Mouse (Mus musculus): Measurements from ENCODE around the gene Naa50.

Gene Naa50

DNA sequence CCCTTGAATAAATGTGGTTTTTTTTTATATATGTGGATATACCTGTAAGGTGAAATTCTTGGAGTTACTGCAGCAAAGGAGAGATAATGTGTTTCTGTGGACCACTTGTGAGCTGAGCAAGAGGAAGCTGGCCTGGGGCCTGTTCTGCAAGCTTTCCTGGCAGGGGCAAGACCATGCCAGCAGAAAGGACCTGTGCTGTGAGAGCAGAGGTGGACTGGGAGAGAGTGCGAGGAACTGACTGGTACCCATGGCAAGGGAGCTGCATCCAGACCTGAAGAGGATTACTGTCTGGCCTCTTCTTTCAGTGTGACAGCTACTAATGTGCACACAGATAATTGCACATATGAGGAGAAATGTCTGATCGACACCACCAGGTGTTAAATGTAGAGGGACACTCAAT is 51.3 kb downstream of the Naa50 start:
- DNase-seq (ENCODE audit: extremely low read depth, low read depth, low spot score) = no peak

DNA sequence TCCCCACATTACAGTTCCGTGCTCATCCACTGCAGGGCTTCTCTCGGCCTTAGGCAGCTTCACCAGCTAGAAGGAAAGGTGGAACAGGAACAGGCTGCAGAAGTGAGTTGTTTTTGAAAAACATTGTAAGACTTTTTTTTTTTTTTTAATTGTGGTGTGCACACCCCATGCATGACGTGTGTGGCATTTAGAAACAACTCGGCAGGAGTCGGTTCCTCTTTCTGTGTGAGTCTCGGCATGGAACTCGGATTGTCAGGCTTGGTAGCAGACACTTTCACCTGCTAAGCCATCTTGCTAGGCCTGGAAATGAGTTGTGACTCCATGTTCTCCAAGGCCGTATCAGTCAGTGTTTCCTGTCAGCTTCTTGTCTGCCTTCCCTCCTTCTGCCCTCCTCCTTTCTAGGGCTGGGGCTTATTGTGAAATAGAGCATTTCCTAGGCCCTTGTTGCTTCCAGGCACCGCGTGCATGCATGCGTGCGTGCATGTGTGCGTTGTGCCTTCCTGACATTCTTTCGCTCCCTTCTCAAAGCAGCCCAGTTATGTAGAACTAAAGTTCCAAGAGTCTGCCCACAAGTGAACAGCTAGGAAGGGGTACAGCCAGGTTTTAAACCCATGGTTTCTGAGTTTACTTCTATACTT is 59.6 kb downstream of the Naa50 start:
- no peak for DNase-seq (ENCODE audit: extremely low read depth, low read depth, low spot score)

DNA sequence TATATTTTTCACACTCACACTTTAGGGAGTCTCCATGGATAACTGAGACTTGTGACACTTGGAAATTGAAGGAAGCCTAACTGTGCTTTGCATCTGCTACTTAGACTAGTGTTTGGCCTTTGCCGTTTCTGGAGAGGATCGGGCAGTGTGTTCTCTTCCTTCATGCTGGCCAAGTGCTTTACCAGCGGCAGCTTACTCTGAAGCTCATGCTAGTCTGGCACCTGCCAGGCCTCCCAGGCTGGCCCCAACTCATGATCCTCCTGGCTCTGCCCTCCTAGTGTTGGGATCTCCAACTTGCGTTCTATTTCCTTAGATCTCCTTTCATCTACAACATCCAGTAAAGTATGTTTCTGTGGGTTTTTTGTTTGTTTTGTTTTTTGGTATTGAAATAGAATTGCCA is 60.5 kb downstream of the Naa50 start:
- DNase-seq (ENCODE audit: extremely low read depth, low read depth, low spot score) = no peak

DNA sequence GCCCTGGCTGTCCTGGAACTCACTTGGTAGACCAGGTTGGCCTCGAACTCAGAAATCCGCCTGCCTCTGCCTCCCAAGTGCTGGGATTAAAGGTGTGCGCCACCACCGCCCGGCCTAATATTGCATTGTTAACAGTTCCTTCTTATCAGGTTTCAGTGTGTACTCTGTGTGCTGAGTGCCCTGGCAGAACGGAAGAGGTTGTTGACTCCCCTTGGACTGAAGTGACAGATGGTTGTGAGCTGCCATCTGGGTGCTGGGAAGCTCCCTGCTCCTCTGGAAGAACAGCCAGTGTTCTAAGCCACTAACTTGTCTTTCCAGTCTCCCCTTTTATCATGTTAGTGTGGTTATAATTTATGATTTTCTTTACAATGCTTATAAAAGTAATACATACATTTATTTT is 64.7 kb downstream of the Naa50 start:
- DNase-seq (ENCODE audit: extremely low read depth, low read depth, low spot score) = no peak

DNA sequence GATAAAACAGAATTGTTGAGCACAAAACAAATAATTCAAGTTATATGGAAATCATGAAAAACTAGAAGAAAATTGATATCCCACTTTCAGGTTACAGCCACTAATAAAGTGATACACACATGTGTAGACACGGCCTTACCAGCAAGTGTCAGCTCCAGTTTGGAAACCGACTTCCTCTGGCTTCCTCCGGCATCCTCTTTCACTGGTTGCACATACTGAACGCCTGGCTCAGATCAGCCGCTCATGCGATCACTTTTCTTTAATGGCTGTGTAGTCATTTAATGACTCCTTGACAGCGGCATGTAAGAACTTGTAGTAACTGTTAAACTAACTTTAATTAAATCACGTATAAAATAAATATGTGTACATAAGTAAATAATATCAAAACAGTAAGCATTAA is 66.3 kb downstream of the Naa50 start:
- no peak for DNase-seq (ENCODE audit: extremely low read depth, low read depth, low spot score)

DNA sequence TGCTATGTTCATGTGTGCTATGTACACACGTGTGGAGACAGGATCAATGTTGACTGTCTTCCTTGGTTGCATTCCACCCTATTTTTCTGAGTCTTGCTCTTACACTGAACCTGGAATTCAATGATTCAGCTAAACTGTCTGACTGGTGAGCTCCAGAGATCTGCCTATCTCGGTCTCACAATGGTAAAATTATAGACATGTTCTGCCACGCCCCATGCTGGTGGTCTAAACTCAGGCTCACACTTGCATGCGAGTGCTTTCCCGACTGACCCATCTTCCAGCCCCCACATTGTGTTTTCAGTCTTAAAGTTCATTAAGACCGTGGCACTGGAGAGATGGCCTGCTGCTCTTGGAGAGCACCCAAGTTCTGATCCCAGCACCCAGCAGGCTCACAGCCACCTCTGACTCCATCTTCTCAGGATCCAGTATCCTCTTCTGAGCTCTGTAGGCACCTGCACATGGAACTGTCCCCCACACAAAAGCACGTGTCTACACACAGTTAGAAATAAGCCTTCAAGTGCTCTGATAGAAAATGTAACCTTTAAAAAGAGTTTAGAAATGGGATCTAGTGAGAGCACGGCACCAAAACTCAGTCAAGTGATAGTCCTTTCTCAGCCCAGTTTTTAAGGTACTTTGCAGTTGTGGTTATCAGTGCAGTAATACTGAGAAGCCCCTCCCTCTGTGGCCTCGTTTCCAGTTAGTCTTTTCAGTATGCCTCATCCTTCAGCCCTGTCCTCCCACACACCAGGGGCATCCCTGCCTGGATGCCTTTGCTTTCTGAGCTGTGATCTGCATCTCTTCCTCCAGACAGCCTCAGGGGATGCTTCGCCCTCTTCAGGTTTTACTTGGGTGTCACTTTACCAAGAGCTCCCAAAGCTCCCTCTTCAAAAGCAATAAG is 70.8 kb downstream of the Naa50 start:
- no peak for DNase-seq (ENCODE audit: extremely low read depth, low read depth, low spot score)

DNA sequence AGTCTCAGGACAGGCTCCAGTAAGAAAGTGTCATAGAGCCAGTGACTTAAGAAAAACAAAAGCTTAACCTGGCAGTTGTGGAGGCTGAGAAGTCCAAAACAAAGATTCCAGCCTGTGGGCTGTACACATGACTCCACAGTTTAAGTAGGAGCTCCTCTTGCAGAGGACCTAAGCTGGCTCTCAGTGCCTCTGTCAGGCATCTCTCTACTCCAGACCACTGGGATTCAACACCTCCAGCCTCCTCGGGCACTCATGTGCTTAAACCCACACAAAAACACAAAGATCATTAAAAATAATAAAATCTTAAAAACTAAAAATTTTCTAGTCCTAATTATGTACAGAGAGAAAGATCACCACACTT is 71.4 kb downstream of the Naa50 start:
- no peak for DNase-seq (ENCODE audit: extremely low read depth, low read depth, low spot score)

DNA sequence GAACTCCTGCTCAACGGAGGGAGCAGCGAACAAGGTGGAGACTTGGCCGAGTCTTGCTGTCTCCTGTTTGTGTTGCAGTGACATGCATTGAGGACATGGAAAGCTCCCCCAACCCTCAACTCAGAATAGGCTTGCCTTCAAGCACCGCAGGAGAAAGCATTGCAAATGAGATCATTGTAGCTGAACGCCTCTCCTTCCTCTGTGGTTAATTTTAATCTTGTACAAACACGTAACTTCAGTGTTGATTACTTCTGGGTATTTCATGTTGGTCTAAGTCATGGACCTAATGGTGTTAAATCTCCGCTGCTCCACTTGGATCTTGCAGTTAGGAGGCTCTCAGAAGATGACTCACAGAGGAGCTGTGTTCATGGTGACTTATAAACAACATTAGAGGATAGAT is 73.1 kb downstream of the Naa50 start:
- no peak for DNase-seq (ENCODE audit: extremely low read depth, low read depth, low spot score)
